Mouse (Mus musculus) limb, embryonic 12.5 days (tissue): ENCODE results near the gene Mcu. TPM values are rescaled to one million over a fixed set of nuclear protein-coding genes. Genes with fewer than 3 reads are reported as not detected.

ENCODE experiments used
- ATAC-seq: fragments of 200-750 bp; cut with Nextera tagmentation; 2 replicates; pipeline ENCODE4 v1.8.0; 2017; ENCODE audit warnings: low read depth, moderate TSS enrichment; ENCODE audit not compliant: insufficient number of reproducible peaks, insufficient read depth, low FRiP score, low TSS enrichment
- H3K27ac ChIP-seq: fragments of 300-500 bp; sonication (generic); 2 replicates; pipeline ENCODE4 v1.5.1; 2016; ENCODE audit warnings: mild to moderate bottlenecking, moderate library complexity
- H3K27me3 ChIP-seq: fragments of 300-500 bp; sonication (generic); 2 replicates; pipeline ENCODE4 v1.6.1; 2016; ENCODE audit warnings: mild to moderate bottlenecking, moderate library complexity
- H3K36me3 ChIP-seq: fragments of 300-500 bp; sonication (generic); 2 replicates; pipeline ENCODE4 v1.6.1; 2016; ENCODE audit warnings: mild to moderate bottlenecking, moderate library complexity
- H3K4me1 ChIP-seq: fragments of 300-500 bp; sonication (generic); replicated peaks from 2 replicates; pipeline ENCODE4 v1.6.1; 2016
- H3K4me2 ChIP-seq: fragments of 300-500 bp; sonication (generic); 2 replicates; pipeline ENCODE4 v1.6.1; 2016; ENCODE audit warnings: mild to moderate bottlenecking, moderate library complexity
- H3K4me3 ChIP-seq: fragments of 300-500 bp; sonication (generic); replicated peaks from 2 replicates; pipeline ENCODE4 v1.5.1; 2016; ENCODE audit warnings: mild to moderate bottlenecking
- H3K9ac ChIP-seq: fragments of 300-500 bp; sonication (generic); replicated peaks from 2 replicates; pipeline ENCODE4 v1.6.1; 2016; ENCODE audit warnings: mild to moderate bottlenecking, moderate library complexity
- H3K9me3 ChIP-seq: fragments of 300-500 bp; sonication (generic); 2 replicates; pipeline ENCODE4 v1.6.1; 2016; ENCODE audit warnings: mild to moderate bottlenecking, moderate library complexity
- WGBS: fragments of 180-500 bp; shearing (Covaris S2); methylation state at CpG from one replicate; pipeline ENCODE4 v1.1.7; 2016; 5-methylcytosine and 5-hydroxymethylcytosine counted together
- polyA plus RNA-seq: library from polyadenylated mRNA; unstranded; fragments of >200 nt; fragmentation: Nextera tagmentation; extraction: Ambion mirVana; gene quantifications from 2 replicates; pipeline ENCODE4 v1.2.1, GENCODE M21; 2016

Mcu gene
- polyA plus RNA-seq, 1 experiment from 2014 or later: 48.4 TPM

GRCm38 (mm10) chr10:59402899-59403792, 213.3 kb downstream of the Mcu start, which contains the start of gene Pla2g12b:
Gene Pla2g12b (plus strand): TSS chr10:59403660.
- Histone ChIP-seq H3K9me3 (0 out of 2 replicates have a peak, but pooled peaks cover 4% of the 10 kb centered on the region), H3K4me1 (peaks cover 14% of the 10 kb centered on the region)

More at GRCm38 (mm10) chr10:59402899-59403792, 213.3 kb downstream of the Mcu start, which contains the start of gene Pla2g12b:
- Histone ChIP-seq H3K4me3 (no peak within 1 kb of the TSS), H3K9ac (no peak within 1 kb of the TSS), H3K4me2 (no peak within 1 kb of the TSS), H3K36me3 (no peaks in the 10 kb centered on the region), H3K27me3 (no peaks in the 10 kb centered on the region), H3K27ac (no peak within 1 kb of the TSS)
- no peak for ATAC-seq
- 77% methylated on average over 21 of the region's 21 CpGs for WGBS

Other genes starting within 250 kb of the Mcu start
- not detected in 2 replicates for gene Gm10273, start 221.1 kb downstream of the Mcu start, polyA plus RNA-seq
- gene Pla2g12b, start 213.0 kb downstream of the Mcu start, polyA plus RNA-seq: not detected in 2 replicates
- 0.95 and 1.5 TPM in 2 replicates for gene Oit3, start 174.9 kb downstream of the Mcu start, polyA plus RNA-seq
- not detected in 2 replicates for gene Gm10322, start 629 bp downstream of the Mcu start, polyA plus RNA-seq
- 74.9 and 80.5 TPM in 2 replicates for gene Micu1, start 85.8 kb upstream of the Mcu start, polyA plus RNA-seq